ENCODE assay signal across 10 mouse cellular contexts in the genomic region with DNA sequence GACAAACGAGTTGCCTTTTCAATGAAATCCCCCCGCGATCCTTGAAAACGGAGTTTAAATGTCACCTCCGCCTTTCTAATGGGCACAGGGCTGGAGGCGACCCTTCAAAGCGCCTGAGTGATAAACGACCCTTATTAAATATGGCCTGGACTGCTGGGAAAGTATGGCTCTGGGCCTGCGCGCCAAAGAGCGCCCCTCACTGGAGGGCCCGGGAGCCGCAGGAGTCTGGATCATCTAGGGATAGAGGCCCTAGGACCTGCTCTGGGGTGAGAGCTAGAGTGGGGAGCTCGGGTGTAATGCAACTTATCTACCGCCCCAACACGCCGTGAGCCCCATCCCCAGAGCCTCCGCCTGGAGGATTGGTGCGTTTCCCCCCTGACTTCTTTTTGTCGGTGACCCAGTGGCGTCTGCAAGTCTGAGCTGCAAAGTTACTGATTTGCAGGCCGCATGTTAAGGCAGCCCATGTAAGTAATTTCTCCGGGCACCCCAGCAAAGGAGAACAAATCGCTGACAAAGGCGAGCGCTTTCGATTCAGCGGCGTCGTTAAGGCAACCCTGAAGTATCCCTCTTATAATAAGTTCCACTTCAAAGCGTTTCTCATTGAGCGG. TPM values are rescaled to one million over a fixed set of nuclear protein-coding genes. Genes with fewer than 3 reads are reported as not detected.
DNase-seq lines count a peak whose midpoint lies in the region; ATAC-seq lines count a peak whose summit lies in the region.
"Had no signal": no experiment of that assay in that cellular context is flagged by ENCODE, and none has a peak within 500 bp of the region (broad histone marks: within the 10 kb centered on the region; RNA-seq: fewer than 3 reads in every experiment).

No protein-coding gene starts in this region.

- H3K27ac ChIP-seq in heart, embryonic 16.5 days (ENCODE audit: low read length) = no peak overlapping the region
- no peak overlapping the region for H3K27ac ChIP-seq in brown adipose tissue, adult 24 weeks (replicated peaks; ENCODE audit: low read depth, low read length)
- H3K27ac ChIP-seq in forebrain, embryonic 14.5 days (ENCODE audit: low read depth, low read length) = peak overlapping the region; percentile 88

- 0 out of 2 replicates have a peak, but pooled peaks cover 9% of the 10 kb centered on the region for H3K4me1 ChIP-seq in heart, embryonic 16.5 days (ENCODE audit: control insufficient read depth, insufficient read depth, low read length)
- no peaks in the 10 kb centered on the region for H3K4me1 ChIP-seq in brown adipose tissue, adult 24 weeks (ENCODE audit: control insufficient read depth, insufficient read depth, insufficient read length, low read length)
- H3K4me1 ChIP-seq in forebrain, embryonic 14.5 days (ENCODE audit: control insufficient read depth, insufficient read depth, low read length) = peaks cover 44% of the 10 kb centered on the region

- H3K9me3 ChIP-seq in heart, embryonic 16.5 days (replicated peaks; ENCODE audit: control insufficient read depth, low read length) = no peaks in the 10 kb centered on the region
- H3K9me3 ChIP-seq in forebrain, embryonic 14.5 days (replicated peaks; ENCODE audit: control insufficient read depth, low read length) = no peaks in the 10 kb centered on the region
- H3K9me3 ChIP-seq: G1E had no signal

- peak overlapping the region; percentile 64 for H3K4me2 ChIP-seq in heart, embryonic 16.5 days (ENCODE audit: low read depth, low read length)
- H3K4me2 ChIP-seq in forebrain, embryonic 14.5 days (ENCODE audit: low read length) = peak overlapping the region; percentile 48

- H3K36me3 ChIP-seq in heart, embryonic 16.5 days (ENCODE audit: control insufficient read depth, insufficient read depth) = no peaks in the 10 kb centered on the region
- H3K36me3 ChIP-seq in forebrain, embryonic 14.5 days (ENCODE audit: control insufficient read depth, insufficient read depth, low read length) = no peaks in the 10 kb centered on the region
- H3K36me3 ChIP-seq: G1E had no signal

- no peak overlapping the region for H3K9ac ChIP-seq in heart, embryonic 16.5 days (ENCODE audit: low read length)
- peak overlapping the region; percentile 33; the same call in 1 of the 2 replicates for H3K9ac ChIP-seq in forebrain, embryonic 14.5 days (ENCODE audit: low read length)

- ATAC-seq in heart, embryonic 16.5 days (replicated peaks; ENCODE audit: extremely low read depth, insufficient read depth, low FRiP score) = no peak
- ATAC-seq in forebrain, embryonic 14.5 days = peak; percentile 68

- 9% methylated on average over 32 of the region's 32 CpGs for WGBS in heart, embryonic 16.5 days
- WGBS in forebrain, embryonic 14.5 days = under 1% methylated on average over 32 of the region's 32 CpGs

- DNase-seq in heart, postnatal 4 days = no peak
- DNase-seq in forebrain, embryonic 14.5 days (ENCODE audit: low spot score) = peak; percentile 91
- DNase-seq in layer of hippocampus, postnatal 25 days (ENCODE audit: extremely low spot score in 1 of 2, low spot score in 1 of 2) = peak; percentile 12 to 46
- peak; percentile 83 for DNase-seq in neural tube, embryonic 10.5 days (ENCODE audit: extremely low spot score, low spot score)
- no peak for DNase-seq in thymus, postnatal 25 days
- no peak for DNase-seq in urinary bladder, adult 2 months (ENCODE audit: low spot score)

- peak overlapping the region; percentile 42 for H3K4me3 ChIP-seq in heart, embryonic 16.5 days (ENCODE audit: low read length)
- peak overlapping the region; percentile 7; the same call in 1 of the 2 replicates for H3K4me3 ChIP-seq in brown adipose tissue, adult 24 weeks (ENCODE audit: insufficient read depth, low read depth, low read length)
- H3K4me3 ChIP-seq in forebrain, embryonic 14.5 days (ENCODE audit: low read depth, low read length) = peak overlapping the region; percentile 9

- peaks cover 72% of the 10 kb centered on the region for H3K27me3 ChIP-seq in heart, embryonic 16.5 days (ENCODE audit: control insufficient read depth, insufficient read depth, low read length)
- peaks cover 37% of the 10 kb centered on the region for H3K27me3 ChIP-seq in forebrain, embryonic 14.5 days (replicated peaks; ENCODE audit: control insufficient read depth, insufficient read depth, low read length)

RNA-seq across cellular contexts. Expression of a gene that starts 2.6 kb away (rescaled TPM):
- not detected in 2 replicates for polyA plus RNA-seq in heart, embryonic 16.5 days (2015; fragmentation: Nextera tagmentation; extraction: Ambion mirVana)
- total RNA-seq in heart, postnatal 4 days (2021) = not detected
- polyA plus RNA-seq in brown adipose tissue, adult 24 weeks (2012; ENCODE audit: insufficient read depth, insufficient read length, missing spikeins) = not detected in 2 replicates
- polyA plus RNA-seq in forebrain, embryonic 14.5 days (2014; fragmentation: Nextera tagmentation; extraction: Ambion mirVana) = 0.25 and 0.33 TPM in 2 replicates
- total RNA-seq in layer of hippocampus, postnatal 25 days (2021) = under 1 TPM; 0.12 to 0.42 TPM
- polyA plus RNA-seq in urinary bladder, adult 2 months (2012; rRNA removed) = not detected in 2 replicates
- polyA plus RNA-seq: G1E; testis, adult 2 months had no signal

RNA-seq across cellular contexts. Expression of a gene that starts 12.0 kb away (rescaled TPM):
- polyA plus RNA-seq in heart, embryonic 16.5 days (2015; fragmentation: Nextera tagmentation; extraction: Ambion mirVana) = not detected in 2 replicates
- not detected for total RNA-seq in heart, postnatal 4 days (2021)
- not detected in 2 replicates for polyA plus RNA-seq in brown adipose tissue, adult 24 weeks (2012; ENCODE audit: insufficient read depth, insufficient read length, missing spikeins)
- polyA plus RNA-seq in forebrain, embryonic 14.5 days (2014; fragmentation: Nextera tagmentation; extraction: Ambion mirVana) = 9.5 and 10.9 TPM in 2 replicates
- 1 to 10 TPM; 3.3 to 6.2 TPM for total RNA-seq in layer of hippocampus, postnatal 25 days (2021)
- not detected in 2 replicates for polyA plus RNA-seq in urinary bladder, adult 2 months (2012; rRNA removed)
- polyA plus RNA-seq: G1E had no signal

RNA-seq across cellular contexts. Expression of a gene that starts 21.7 kb away (rescaled TPM):
- polyA plus RNA-seq in heart, embryonic 16.5 days (2015; fragmentation: Nextera tagmentation; extraction: Ambion mirVana) = not detected in 2 replicates
- total RNA-seq in heart, postnatal 4 days (2021) = not detected
- not detected in 2 replicates for polyA plus RNA-seq in brown adipose tissue, adult 24 weeks (2012; ENCODE audit: insufficient read depth, insufficient read length, missing spikeins)
- 7.3 and 9.8 TPM in 2 replicates for polyA plus RNA-seq in forebrain, embryonic 14.5 days (2014; fragmentation: Nextera tagmentation; extraction: Ambion mirVana)
- total RNA-seq in layer of hippocampus, postnatal 25 days (2021) = 10 to 100 TPM; 14.6 to 18.1 TPM
- polyA plus RNA-seq in urinary bladder, adult 2 months (2012; rRNA removed) = 0.07 TPM in 1 of 2 replicates, not detected in the other
- polyA plus RNA-seq: G1E had no signal

RNA-seq across cellular contexts. Expression of a gene that starts 36.9 kb away (rescaled TPM):
- not detected in 2 replicates for polyA plus RNA-seq in heart, embryonic 16.5 days (2015; fragmentation: Nextera tagmentation; extraction: Ambion mirVana)
- total RNA-seq in heart, postnatal 4 days (2021) = not detected
- polyA plus RNA-seq in brown adipose tissue, adult 24 weeks (2012; ENCODE audit: insufficient read depth, insufficient read length, missing spikeins) = not detected in 2 replicates
- polyA plus RNA-seq in forebrain, embryonic 14.5 days (2014; fragmentation: Nextera tagmentation; extraction: Ambion mirVana) = 0.32 and 0.55 TPM in 2 replicates
- under 1 TPM in 1 of 2 experiments, not detected in 1; 0.23 TPM for total RNA-seq in layer of hippocampus, postnatal 25 days (2021)
- polyA plus RNA-seq in urinary bladder, adult 2 months (2012; rRNA removed) = not detected in 2 replicates
- polyA plus RNA-seq: G1E; testis, adult 2 months had no signal

Comparison
In these comparisons a context has a peak if more than half of its experiments do, and no peak if none do; other contexts are left out.
1. DNase-seq: peak in forebrain, embryonic 14.5 days (single experiment), layer of hippocampus, postnatal 25 days (2 of 2) and neural tube, embryonic 10.5 days (single experiment); none in heart, postnatal 4 days (single experiment), thymus, postnatal 25 days (single experiment) and urinary bladder, adult 2 months (single experiment).
2. RNA of a gene that starts 12.0 kb away (polyA plus RNA-seq): 9.5 to 10.9 TPM in forebrain, embryonic 14.5 days; not detected in heart, embryonic 16.5 days, not detected in brown adipose tissue, adult 24 weeks and not detected in urinary bladder, adult 2 months; every median in the first group is over 10 times any median in the second.
3. Peak in every context shown above with its lines, with median percentiles within 50 percentile points of each other: H3K4me3 ChIP-seq.